Mouse (Mus musculus) A20 (cell line): ENCODE data around the gene Edar.

ENCODE experiments used
- DNase-seq: peaks from one replicate; pipeline ENCODE4 v3.0.0-alpha.2; 2011; ENCODE audit warnings: low read depth, low spot score

Edar gene

GRCm38 (mm10) chr10:58651270-58652042, 24.0 kb downstream of the Edar start:
- DNase-seq = no peak

GRCm38 (mm10) chr10:58648787-58649186, 26.7 kb downstream of the Edar start:
- DNase-seq = no peak

GRCm38 (mm10) chr10:58644671-58645070, 30.8 kb downstream of the Edar start:
- no peak for DNase-seq

- DNase-seq = no peak
Observed at GRCm38 (mm10) chr10:58644194-58644593, 31.3 kb downstream of the Edar start.

- no peak for DNase-seq
Observed at GRCm38 (mm10) chr10:58643001-58643400, 32.5 kb downstream of the Edar start.

DNA sequence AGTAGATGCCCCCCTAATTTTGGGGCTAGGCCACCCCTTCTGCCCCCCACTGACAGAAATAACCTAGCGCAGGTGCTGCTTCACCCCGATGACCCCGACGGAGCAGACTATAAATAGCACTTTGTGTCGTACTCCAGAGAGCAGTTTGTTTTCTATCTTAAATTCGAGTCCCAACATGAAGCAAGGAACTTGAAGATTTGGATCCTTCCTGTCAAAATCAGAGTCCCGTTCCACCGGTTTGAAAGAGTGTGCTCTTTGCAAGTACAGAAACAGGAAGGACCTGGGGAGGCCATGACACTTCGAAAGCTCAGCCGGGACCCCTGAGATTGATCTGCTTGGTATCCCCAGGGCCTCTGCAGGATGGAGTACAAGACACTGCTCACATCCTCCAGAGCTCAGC, 33.8 kb downstream of the Edar start:
- no peak for DNase-seq

- DNase-seq = peak; percentile 66
Observed at GRCm38 (mm10) chr10:58640446-58641400, 34.7 kb downstream of the Edar start.

- DNase-seq = no peak
Observed at GRCm38 (mm10) chr10:58639291-58639690, 36.2 kb downstream of the Edar start.

DNA sequence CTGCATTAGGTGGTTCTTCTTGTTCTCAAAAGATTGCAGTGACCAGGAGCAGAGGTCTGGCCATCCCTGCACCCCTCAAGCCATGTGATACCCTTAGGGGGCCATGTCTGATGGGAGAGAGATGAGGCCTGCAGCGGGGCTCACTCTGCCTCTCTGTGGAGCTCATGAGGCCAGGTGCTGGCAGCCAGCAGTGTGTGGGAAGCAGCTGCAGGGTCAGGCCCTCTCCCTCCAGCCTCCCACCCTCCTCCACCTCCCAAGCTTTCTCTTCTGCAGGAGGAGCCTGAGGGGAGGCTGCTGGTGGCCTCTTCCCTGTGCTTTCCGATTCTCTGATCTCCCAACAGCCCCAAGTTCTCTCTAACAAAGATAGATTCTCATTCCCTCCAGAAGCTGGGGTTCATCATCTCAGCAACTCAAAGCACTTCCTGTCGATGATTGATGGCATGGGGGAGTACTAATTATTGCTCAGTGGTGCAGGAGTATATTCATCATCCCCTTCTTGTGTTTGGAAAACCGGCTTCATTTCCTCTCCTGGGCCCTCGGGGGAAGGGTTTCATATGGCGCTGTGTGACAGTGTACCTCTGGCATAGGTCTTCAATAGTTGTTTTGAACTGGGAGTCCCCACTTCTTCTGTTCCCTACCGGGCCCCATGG, 38.9 kb downstream of the Edar start:
- no peak for DNase-seq

- no peak for DNase-seq
Observed at GRCm38 (mm10) chr10:58633507-58633906, 41.9 kb downstream of the Edar start.

DNA sequence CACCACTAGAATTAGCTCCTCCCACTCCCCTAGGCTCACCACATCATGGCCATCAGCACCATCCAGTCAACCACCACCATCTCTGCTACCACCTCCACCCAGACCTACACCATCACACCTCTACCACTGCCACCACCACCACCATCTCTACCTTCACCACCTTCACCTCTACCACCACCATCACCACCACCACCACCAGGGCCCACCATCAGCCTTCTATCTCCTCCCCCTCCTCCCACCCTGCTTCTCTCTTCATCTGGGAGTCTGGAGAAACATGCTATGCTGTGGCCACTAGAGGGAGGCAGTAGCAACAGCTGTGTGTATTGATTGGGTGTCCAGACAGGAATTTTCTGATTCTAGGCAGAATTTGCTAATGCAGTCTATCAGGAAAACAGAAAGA, 47.9 kb downstream of the Edar start:
- peak; percentile 17 for DNase-seq

DNA sequence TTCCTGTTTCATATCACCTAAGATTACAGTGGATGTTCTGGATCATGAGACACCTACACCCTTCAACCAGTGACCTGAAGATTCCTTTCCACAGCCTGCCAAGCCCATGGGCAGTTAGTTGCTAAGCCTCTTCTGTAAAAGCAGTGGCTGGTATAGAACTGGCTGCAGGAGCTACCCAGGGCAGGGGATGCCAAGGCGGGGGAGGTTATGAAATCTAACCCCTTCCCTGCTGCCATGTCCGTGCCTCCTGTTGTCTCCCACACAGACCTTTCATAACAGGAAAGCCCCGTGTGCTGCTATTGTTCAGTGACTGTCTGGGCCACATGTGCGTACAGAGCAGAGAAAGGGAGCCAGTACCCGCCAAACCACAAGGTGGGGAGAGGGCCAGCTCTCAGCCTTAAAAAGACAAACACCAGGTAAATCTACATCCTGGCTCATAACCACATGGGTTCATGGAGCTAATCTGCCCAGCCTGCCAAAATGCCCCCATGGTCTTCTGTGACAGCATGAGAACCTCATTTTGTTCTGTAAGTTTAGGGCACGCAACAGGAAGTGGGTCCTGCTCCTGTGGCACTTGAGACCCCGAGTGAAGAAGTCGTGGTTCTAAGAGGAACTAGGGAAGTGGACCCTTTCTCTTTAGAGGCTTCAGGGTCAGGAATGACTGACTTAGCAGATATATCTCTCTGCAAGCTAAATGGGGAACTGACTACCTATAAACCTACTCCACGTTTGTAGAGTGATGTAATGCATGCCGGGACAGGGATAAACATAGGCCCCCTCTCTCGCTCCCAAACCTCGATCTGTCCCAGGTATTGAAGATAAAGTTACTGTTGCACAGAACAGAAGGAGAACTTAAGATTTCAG, 50.4 kb downstream of the Edar start:
- DNase-seq = peak; percentile 14

DNA sequence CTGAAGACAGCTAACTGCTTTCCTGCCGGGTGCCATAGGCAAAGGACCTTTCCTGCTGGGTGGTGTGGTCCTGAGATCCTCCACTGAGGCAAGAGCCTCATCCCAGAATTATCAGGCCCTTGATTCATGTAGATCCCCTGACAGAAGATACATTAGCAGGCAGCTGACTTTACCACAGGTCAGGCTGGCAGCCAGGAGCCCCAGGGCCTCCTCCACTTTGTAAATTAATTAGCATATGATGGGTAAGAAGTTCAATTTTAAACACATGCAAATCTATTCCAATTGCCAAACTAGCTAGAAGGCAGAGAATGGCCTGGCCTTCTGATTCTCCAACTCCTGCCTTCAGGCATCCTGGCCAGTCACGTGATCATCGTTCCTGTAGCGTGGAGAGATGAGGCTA, 56.2 kb downstream of the Edar start:
- DNase-seq = no peak

- DNase-seq = no peak
Observed at GRCm38 (mm10) chr10:58618501-58619216, 56.8 kb downstream of the Edar start.

DNA sequence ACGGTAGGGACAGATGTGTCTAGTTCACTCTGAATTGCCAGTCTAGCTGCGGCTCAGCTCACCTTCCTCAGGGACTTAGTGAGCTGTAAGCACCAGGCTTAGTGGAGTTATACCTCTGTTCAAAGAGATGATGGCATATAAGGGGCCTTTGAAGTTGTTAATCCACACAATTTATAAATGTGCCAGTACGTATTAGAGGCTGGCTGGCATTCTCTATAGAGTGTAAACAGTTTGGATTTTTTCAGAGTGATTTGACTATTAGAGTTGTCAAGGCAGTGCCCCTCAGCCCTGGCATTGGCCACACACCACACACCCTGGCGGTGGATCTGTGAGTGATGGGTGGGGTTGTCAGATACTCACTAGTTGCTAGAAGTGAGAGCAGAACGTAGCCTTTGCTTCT, 58.9 kb downstream of the Edar start:
- DNase-seq = no peak

- DNase-seq = no peak
Observed at GRCm38 (mm10) chr10:58614601-58615000, 60.9 kb downstream of the Edar start.

- no peak for DNase-seq
Observed at GRCm38 (mm10) chr10:58610484-58611261, 64.8 kb downstream of the Edar start.

DNA sequence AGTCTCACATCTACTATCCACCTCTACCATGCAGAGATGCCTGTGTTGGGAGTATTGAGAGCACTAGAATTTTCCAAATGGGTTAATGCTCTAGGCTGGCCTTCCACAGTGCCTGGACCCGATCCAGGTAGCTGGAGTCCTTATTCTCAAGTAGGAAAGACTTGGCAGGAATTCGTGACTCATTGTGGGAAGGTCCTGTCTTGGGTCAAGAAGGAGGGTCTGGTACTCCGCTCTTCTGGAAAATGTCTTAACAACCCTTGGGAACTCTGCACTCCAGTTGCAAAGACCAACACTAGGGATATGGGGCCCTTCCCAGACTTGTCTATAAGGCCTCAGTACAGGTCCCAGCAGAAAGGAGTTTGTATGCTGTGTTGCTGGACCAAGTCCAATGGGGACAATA, 66.6 kb downstream of the Edar start:
- DNase-seq = no peak

GRCm38 (mm10) chr10:58606356-58606755, 69.1 kb downstream of the Edar start:
- DNase-seq = no peak

- no peak for DNase-seq
Observed at GRCm38 (mm10) chr10:58604779-58605178, 70.7 kb downstream of the Edar start.
